Mouse (Mus musculus) embryonic facial prominence, embryonic 11.5 days (tissue): ENCODE results near the gene S100a3. TPM values are rescaled to one million over a fixed set of nuclear protein-coding genes. Genes with fewer than 3 reads are reported as not detected.
A peak's percentile ranks its signal among the peaks of the same experiment; 100 is the strongest.

Experiments
- ATAC-seq: fragments of 200-750 bp; cut with Nextera tagmentation; replicated peaks from 2 replicates; pipeline ENCODE4 v1.8.0; 2017; ENCODE audit warnings: low read depth; ENCODE audit not compliant: insufficient number of reproducible peaks, low FRiP score, low TSS enrichment
- DNase-seq: peaks from one replicate; pipeline ENCODE4 v3.0.0-alpha.2; 2015; ENCODE audit warnings: low spot score
- H3K27ac ChIP-seq: fragments of 300-500 bp; sonication (generic); replicated peaks from 2 replicates; pipeline ENCODE4 v1.5.1; 2014; ENCODE audit warnings: mild to moderate bottlenecking, low read depth, low read length, control low read depth
- H3K27me3 ChIP-seq: fragments of 300-500 bp; sonication (generic); 2 replicates; pipeline ENCODE4 v1.6.1; 2014; ENCODE audit warnings: mild to moderate bottlenecking, low read length, moderate library complexity, mixed read lengths; ENCODE audit not compliant: control insufficient read depth, insufficient read depth
- H3K36me3 ChIP-seq: fragments of 300-500 bp; sonication (generic); replicated peaks from 2 replicates; pipeline ENCODE4 v1.6.1; 2014; ENCODE audit warnings: low read depth, mild to moderate bottlenecking, low read length, moderate library complexity, mixed read lengths; ENCODE audit not compliant: control insufficient read depth, insufficient read depth
- H3K4me1 ChIP-seq: fragments of 300-500 bp; sonication (generic); 2 replicates; pipeline ENCODE4 v1.6.1; 2014; ENCODE audit warnings: low read length, mixed read lengths; ENCODE audit not compliant: control insufficient read depth, insufficient read depth
- H3K4me2 ChIP-seq: fragments of 300-500 bp; sonication (generic); 2 replicates; pipeline ENCODE4 v1.6.1; 2014; ENCODE audit warnings: low read depth, mild to moderate bottlenecking, control low read depth, low read length, moderate library complexity
- H3K4me3 ChIP-seq: fragments of 300-500 bp; sonication (generic); 2 replicates; pipeline ENCODE4 v1.5.1; 2014; ENCODE audit warnings: low read depth, low read length, control low read depth
- H3K9ac ChIP-seq: fragments of 300-500 bp; sonication (generic); replicated peaks from 2 replicates; pipeline ENCODE4 v1.6.1; 2014; ENCODE audit warnings: mild to moderate bottlenecking, control low read depth, low read length
- H3K9me3 ChIP-seq: fragments of 300-500 bp; sonication (generic); replicated peaks from 2 replicates; pipeline ENCODE4 v1.6.1; 2016; ENCODE audit warnings: mild to moderate bottlenecking, low read length, inconsistent platforms, mixed read lengths; ENCODE audit not compliant: control insufficient read depth
- WGBS: fragments of 180-500 bp; shearing (Covaris S2); extraction: QIAGEN DNeasy Blood & Tissue Kit; methylation state at CpG from one replicate; pipeline ENCODE4 v1.1.7; 2014; 5-methylcytosine and 5-hydroxymethylcytosine counted together
- polyA plus RNA-seq: library from polyadenylated mRNA; unstranded; fragments of >200 nt; fragmentation: Nextera tagmentation; extraction: Ambion mirVana; gene quantifications from 2 replicates; pipeline ENCODE4 v1.2.1, GENCODE M21; 2014

The S100a3 gene
- polyA plus RNA-seq, 1 experiment from 2014 or later = not detected

GRCm38 (mm10) chr3:90598212-90598611, 37.8 kb downstream of the S100a3 start:
- WGBS = 83% methylated on average over 4 of the region's 4 CpGs
- H3K27ac ChIP-seq = no peak overlapping the region
- H3K9ac ChIP-seq = no peak overlapping the region
- H3K27me3 ChIP-seq = no peaks in the 10 kb centered on the region
- H3K4me1 ChIP-seq = no peaks in the 10 kb centered on the region
- DNase-seq (no peak), ATAC-seq (no peak)
- no peaks in the 10 kb centered on the region; the same call in 1 of the 2 replicates for H3K9me3 ChIP-seq
- H3K4me2 ChIP-seq = no peak overlapping the region
- no peak overlapping the region for H3K4me3 ChIP-seq
- no peaks in the 10 kb centered on the region for H3K36me3 ChIP-seq

- ATAC-seq (no peak), DNase-seq (no peak)
- 93% methylated on average over 3 of the region's 3 CpGs for WGBS
- no peaks in the 10 kb centered on the region for H3K36me3 ChIP-seq
- H3K4me1 ChIP-seq = no peaks in the 10 kb centered on the region; the same call in 1 of the 2 replicates
- H3K9ac ChIP-seq = no peak overlapping the region
- no peak overlapping the region for H3K4me3 ChIP-seq
- H3K4me2 ChIP-seq = no peak overlapping the region
- H3K27ac ChIP-seq = no peak overlapping the region
- H3K9me3 ChIP-seq = no peaks in the 10 kb centered on the region; the same call in 1 of the 2 replicates
- H3K27me3 ChIP-seq = no peaks in the 10 kb centered on the region
Observed at GRCm38 (mm10) chr3:90599401-90599800, 39.0 kb downstream of the S100a3 start.

GRCm38 (mm10) chr3:90600036-90600435, 39.7 kb downstream of the S100a3 start:
- H3K9ac ChIP-seq = no peak overlapping the region
- H3K27me3 ChIP-seq = no peaks in the 10 kb centered on the region
- no peak overlapping the region for H3K27ac ChIP-seq
- no peaks in the 10 kb centered on the region; the same call in 1 of the 2 replicates for H3K9me3 ChIP-seq
- H3K4me3 ChIP-seq = no peak overlapping the region
- no peaks in the 10 kb centered on the region for H3K36me3 ChIP-seq
- no peak overlapping the region for H3K4me2 ChIP-seq
- DNase-seq = no peak
- H3K4me1 ChIP-seq = no peaks in the 10 kb centered on the region; the same call in 1 of the 2 replicates
- ATAC-seq = no peak
- WGBS = 79% methylated on average over 6 of the region's 6 CpGs

GRCm38 (mm10) chr3:90600458-90601195, 40.2 kb downstream of the S100a3 start:
- ATAC-seq = no peak
- H3K27me3 ChIP-seq = no peaks in the 10 kb centered on the region
- H3K27ac ChIP-seq = no peak overlapping the region
- H3K4me1 ChIP-seq = no peaks in the 10 kb centered on the region; the same call in 1 of the 2 replicates
- no peak for DNase-seq
- no peak overlapping the region for H3K4me3 ChIP-seq
- 76% methylated on average over 8 of the region's 8 CpGs for WGBS
- no peak overlapping the region for H3K4me2 ChIP-seq
- H3K9ac ChIP-seq = no peak overlapping the region
- H3K36me3 ChIP-seq = no peaks in the 10 kb centered on the region
- H3K9me3 ChIP-seq = no peaks in the 10 kb centered on the region

- 84% methylated on average over 11 of the region's 11 CpGs for WGBS
- Histone ChIP-seq H3K9ac (no peak within 1 kb of the TSS), H3K4me3 (no peak within 1 kb of the TSS), H3K9me3 (no peaks in the 10 kb centered on the region), H3K4me2 (no peak within 1 kb of the TSS), H3K4me1 (no peaks in the 10 kb centered on the region; the same call in 1 of the 2 replicates), H3K27me3 (no peaks in the 10 kb centered on the region), H3K27ac (no peak within 1 kb of the TSS), H3K36me3 (no peaks in the 10 kb centered on the region)
- DNase-seq = no peak
- ATAC-seq = no peak
Observed at GRCm38 (mm10) chr3:90601486-90602110, 41.2 kb downstream of the S100a3 start, which contains the start of gene Gm42674. Gene Gm42674, plus strand, starts transcription at chr3:90601904.

GRCm38 (mm10) chr3:90603623-90604022, 43.2 kb downstream of the S100a3 start, which contains the start of gene S100a4:
Gene S100a4, plus strand, starts transcription at chr3:90603771.
- Histone ChIP-seq H3K4me1 (no peaks in the 10 kb centered on the region; the same call in 1 of the 2 replicates), H3K36me3 (no peaks in the 10 kb centered on the region), H3K4me3 (no peak within 1 kb of the TSS), H3K27me3 (no peaks in the 10 kb centered on the region), H3K4me2 (no peak within 1 kb of the TSS), H3K9ac (no peak within 1 kb of the TSS), H3K9me3 (no peaks in the 10 kb centered on the region), H3K27ac (peak within 1 kb of the TSS; percentile 56)
- WGBS = 44% methylated on average over 3 of the region's 3 CpGs
- DNase-seq (peak; percentile 68), ATAC-seq (0 out of 2 replicates have a peak, but pooled peaks have one; percentile 47)

- no peak for ATAC-seq
Observed at GRCm38 (mm10) chr3:90604416-90604815, 44.0 kb downstream of the S100a3 start.

GRCm38 (mm10) chr3:90605049-90605448, 44.7 kb downstream of the S100a3 start:
- 80% methylated on average over 3 of the region's 3 CpGs for WGBS
- Histone ChIP-seq H3K9ac (no peak overlapping the region), H3K4me3 (no peak overlapping the region), H3K27me3 (no peaks in the 10 kb centered on the region), H3K36me3 (no peaks in the 10 kb centered on the region), H3K9me3 (no peaks in the 10 kb centered on the region), H3K4me1 (no peaks in the 10 kb centered on the region; the same call in 1 of the 2 replicates), H3K4me2 (no peak overlapping the region), H3K27ac (no peak overlapping the region; the same call in 1 of the 2 replicates)
- no peak for DNase-seq
- no peak for ATAC-seq

More at GRCm38 (mm10) chr3:90604416-90604815, 44.0 kb downstream of the S100a3 start:
- no peaks in the 10 kb centered on the region for H3K9me3 ChIP-seq
- H3K27ac ChIP-seq = peak overlapping the region; percentile 56; the same call in 1 of the 2 replicates
- peak; percentile 42 for DNase-seq
- no peak overlapping the region for H3K4me3 ChIP-seq
- no peaks in the 10 kb centered on the region; the same call in 1 of the 2 replicates for H3K4me1 ChIP-seq
- no peak overlapping the region for H3K9ac ChIP-seq
- no peaks in the 10 kb centered on the region for H3K36me3 ChIP-seq
- WGBS = 59% methylated on average over 4 of the region's 4 CpGs
- no peak overlapping the region for H3K4me2 ChIP-seq
- no peaks in the 10 kb centered on the region for H3K27me3 ChIP-seq
